Mouse (Mus musculus): ENCODE measurements around the gene Cyp2j6. TPM values are rescaled to one million over a fixed set of nuclear protein-coding genes. Genes with fewer than 3 reads are reported as not detected.

Gene Cyp2j6
- 40.9 TPM for polyA plus RNA-seq (2014; fragmentation: Illumina TruSeq; extraction: RNeasy Lipid Tissue Mini Kit (QIAGEN cat#74804); ENCODE audit: low read depth, low replicate concordance)

DNA sequence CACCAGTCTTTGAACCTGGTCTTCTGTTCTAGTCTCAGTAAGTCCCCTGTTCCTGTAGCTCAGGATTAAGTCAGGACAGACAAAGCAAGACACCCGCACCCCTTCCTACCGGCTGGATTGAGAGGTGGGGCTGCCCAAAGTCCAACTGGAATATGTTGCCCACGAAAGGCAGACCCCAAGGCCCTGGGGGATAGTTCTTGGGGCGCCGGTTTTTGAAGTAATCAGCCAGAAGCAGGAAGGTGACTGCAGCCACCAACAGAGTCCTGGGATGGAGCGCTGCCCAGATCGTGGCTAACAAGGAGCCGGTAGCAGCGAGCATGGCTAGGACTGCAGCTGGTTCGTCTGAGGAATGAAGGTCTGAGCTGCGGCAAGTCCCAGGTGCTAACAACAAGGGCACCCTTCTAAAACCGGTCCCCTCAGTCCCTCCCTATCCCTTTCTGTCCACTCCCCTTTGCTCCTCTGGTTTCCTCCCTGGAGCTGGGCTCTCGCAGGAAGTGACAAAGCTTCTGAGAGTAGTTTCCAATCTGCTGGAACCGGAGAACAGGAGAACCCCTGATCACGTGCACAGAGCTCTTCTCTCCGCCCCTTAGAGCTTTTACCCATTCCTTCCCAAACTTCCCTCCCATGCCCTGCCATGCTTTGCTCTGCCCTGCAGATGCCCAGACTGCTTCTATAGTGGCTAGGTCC, at the start of gene Cyp2j6:
Gene Cyp2j6 (minus strand): TSS at position 529 of the 687 bp plus-strand sequence.

GRCm38 (mm10) chr4:96590911-96591790, 37.7 kb upstream of the Cyp2j6 start, which contains the start of gene Cyp2j9:
Gene Cyp2j9, minus strand, starts transcription at chr4:96591578.

GRCm38 (mm10) chr4:96507286-96507685, 46.2 kb downstream of the Cyp2j6 start, which contains the start of gene Cyp2j8:
Gene Cyp2j8, minus strand, starts transcription at chr4:96507386.

Other genes with a start within 250 kb of the Cyp2j6 start
- gene Cyp2j11, start 205.0 kb downstream of the Cyp2j6 start, polyA plus RNA-seq (2014; fragmentation: Illumina TruSeq; extraction: RNeasy Lipid Tissue Mini Kit (QIAGEN cat#74804); ENCODE audit: low read depth, low replicate concordance), result not detected
- gene Cyp2j8, start 46.3 kb downstream of the Cyp2j6 start, polyA plus RNA-seq (2014; fragmentation: Illumina TruSeq; extraction: RNeasy Lipid Tissue Mini Kit (QIAGEN cat#74804); ENCODE audit: low read depth, low replicate concordance), result not detected
- gene Cyp2j9, start 37.9 kb upstream of the Cyp2j6 start, polyA plus RNA-seq (2014; fragmentation: Illumina TruSeq; extraction: RNeasy Lipid Tissue Mini Kit (QIAGEN cat#74804); ENCODE audit: low read depth, low replicate concordance), result 5.0 TPM
- gene Cyp2j5, start 110.5 kb upstream of the Cyp2j6 start, polyA plus RNA-seq (2014; fragmentation: Illumina TruSeq; extraction: RNeasy Lipid Tissue Mini Kit (QIAGEN cat#74804); ENCODE audit: low read depth, low replicate concordance), result not detected
- not detected for gene Gm12695, start 231.5 kb upstream of the Cyp2j6 start, polyA plus RNA-seq (2014; fragmentation: Illumina TruSeq; extraction: RNeasy Lipid Tissue Mini Kit (QIAGEN cat#74804); ENCODE audit: low read depth, low replicate concordance)